Mouse (Mus musculus): ENCODE measurements around the gene Prr14l.

DNA sequence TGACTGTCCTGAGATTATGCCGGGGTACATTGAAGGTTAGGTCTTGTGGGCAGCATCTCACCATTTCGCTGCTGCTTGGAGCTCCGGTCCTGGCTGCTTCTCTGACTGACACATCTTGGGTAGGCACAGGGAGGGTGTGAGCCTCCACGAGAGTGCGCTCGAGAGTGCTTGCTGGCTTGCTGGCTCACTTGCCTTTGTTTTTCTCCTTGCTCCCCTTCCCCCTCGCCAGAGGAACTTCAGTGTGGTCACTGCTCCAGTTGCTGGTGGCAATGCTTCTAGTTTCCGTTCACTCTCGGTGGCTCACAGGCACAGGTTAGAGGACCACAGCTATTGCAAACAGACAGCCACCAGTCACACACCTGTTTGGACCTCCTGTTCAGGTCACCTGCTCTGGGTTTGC is 111.9 kb downstream of the Prr14l start:
- no peak for TF ChIP-seq CTCF (IDR thresholded peaks at IDR 0.05; ENCODE audit: borderline replicate concordance, insufficient read depth, low read length)
- TF ChIP-seq POLR2A (IDR thresholded peaks at IDR 0.05; ENCODE audit: low read depth, low read length), result no peak

Measured in embryonic fibroblast, embryonic 13.5 days (primary cell).